Mouse (Mus musculus): ENCODE results near the gene Sgpl1.

The Sgpl1 gene

DNA sequence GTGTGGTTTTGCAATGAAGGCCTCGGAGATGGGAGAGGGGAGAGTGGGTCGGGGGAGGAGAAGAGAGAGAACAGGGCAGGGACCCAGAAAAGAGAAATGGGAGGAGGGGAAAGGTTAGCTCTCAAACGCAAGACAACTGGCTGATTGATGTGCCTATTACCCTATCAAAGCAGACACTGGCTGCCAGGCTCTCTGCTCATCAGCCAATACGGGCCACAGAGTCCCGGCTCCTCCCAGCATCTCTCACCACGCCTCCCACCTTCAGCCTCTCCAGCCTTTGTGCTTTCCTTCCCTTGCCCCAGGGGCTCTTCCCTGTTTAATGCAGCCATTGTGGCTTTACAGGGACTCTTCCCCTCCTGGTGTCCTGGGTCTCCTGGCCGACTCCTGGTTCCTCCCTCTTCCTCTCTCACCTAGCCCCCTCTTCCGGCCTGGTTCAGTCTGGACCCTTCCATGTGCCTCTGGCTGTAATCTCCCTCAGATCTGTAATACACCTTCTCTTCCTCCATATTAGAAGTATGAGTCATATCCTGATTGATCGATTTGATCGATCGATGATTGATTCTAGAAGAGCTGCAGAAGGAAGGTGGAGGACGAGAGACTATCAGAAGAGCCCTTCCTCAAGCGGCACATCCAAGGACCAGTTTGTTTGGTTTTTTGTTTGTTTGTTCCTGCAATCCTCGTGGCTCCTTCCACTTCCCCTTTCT, 67.1 kb downstream of the Sgpl1 start:
- peak; percentile 51 to 68 for DNase-seq

DNA sequence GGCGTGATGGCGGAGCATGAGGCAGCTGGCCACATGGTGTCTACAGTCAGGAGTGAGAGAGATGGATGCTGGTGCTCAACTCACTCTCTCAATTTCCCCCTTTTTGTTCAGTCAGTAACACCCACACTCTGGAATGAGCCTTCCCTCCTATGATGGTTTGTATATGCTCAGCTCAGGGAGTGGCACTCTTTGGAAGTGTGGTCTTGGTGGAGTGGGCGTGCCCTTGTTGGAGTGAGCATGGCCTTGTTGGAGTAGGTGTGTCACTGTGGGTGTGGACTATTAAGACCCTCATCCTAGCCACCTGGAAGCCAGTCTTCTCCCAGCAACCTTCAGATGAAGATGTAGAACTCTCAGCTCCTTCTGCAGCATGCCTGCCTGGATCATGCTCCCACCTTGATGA, 71.9 kb downstream of the Sgpl1 start:
- no peak for DNase-seq

GRCm38 (mm10) chr10:61074643-61075042, 72.9 kb downstream of the Sgpl1 start:
- no peak for DNase-seq

DNA sequence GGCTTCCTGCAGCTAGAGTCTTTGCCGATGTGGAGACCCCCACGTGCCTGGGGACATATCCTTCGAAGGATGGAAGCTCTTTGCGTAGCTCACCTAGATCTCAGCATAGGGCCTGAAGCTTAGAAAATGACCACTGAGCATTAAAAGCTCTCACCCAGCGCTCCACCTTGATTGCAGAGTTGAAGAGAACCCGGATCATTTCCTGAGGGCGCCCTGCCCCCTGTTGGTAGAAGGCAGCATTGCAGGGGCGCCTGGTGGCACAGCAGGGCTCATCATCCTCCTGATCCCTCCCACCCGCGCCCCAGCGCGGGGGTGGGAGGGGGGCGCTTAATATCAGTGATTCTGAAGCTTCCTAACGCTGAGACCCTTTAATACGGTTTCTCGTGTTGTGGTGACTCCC, 75.2 kb downstream of the Sgpl1 start:
- DNase-seq, result peak; percentile 78 to 84

DNA sequence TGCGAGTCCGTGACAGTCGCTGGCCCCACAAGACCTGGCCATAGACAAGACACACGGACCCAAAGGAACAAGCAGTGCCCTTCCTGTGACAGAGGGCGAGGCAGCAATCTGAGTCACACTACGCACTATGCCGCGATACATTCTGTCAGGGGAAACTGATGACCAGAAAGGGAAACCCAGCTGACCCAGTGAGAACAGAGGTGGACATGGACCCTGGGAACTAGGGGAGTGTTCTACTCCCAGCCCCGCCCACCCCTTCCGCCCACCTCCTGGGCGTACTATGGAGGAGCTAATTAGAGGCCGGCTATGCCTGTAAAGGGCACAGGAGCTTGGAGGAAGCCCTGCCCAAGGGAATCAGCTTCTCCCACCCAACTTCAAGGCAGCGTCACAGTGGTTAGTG, 78.3 kb downstream of the Sgpl1 start:
- no peak for DNase-seq

DNA sequence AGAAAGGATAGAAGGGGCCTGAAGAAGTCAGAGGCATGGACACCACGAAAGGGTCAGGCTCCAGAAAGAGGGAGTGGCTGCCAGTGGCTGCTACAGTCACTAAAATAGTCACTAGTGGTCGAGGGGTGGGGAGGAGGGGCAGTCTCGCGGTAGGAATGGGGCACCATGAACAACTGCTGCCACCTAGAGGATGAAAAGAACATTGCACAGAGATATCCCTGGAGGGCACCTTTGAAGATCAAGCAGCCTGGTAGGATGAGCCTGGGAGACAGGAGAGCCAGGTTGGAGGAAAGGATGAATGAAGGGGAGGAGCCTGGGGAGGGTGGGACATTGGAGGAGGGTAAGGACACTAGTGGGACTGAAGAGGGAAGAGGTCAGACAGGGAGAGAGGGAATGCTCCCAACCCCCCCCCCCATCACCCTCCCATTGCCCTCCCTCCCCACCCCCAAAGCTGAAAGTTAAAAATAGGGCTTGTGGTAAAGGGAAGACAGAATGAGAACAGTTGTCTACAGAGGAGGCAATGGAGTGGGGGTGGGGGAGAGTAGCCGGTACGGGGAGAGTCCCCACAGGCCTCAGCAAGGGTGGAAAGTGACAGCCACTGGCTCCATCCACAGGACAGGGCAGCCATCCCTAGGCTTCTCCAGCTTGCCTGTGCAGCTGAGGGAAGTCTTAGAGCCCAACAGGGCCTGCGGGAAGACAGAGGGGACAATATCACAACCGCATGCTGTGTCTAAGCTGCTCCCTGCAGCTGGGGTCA, 78.9 kb downstream of the Sgpl1 start:
- DNase-seq, result peak; percentile 56 to 74

DNA sequence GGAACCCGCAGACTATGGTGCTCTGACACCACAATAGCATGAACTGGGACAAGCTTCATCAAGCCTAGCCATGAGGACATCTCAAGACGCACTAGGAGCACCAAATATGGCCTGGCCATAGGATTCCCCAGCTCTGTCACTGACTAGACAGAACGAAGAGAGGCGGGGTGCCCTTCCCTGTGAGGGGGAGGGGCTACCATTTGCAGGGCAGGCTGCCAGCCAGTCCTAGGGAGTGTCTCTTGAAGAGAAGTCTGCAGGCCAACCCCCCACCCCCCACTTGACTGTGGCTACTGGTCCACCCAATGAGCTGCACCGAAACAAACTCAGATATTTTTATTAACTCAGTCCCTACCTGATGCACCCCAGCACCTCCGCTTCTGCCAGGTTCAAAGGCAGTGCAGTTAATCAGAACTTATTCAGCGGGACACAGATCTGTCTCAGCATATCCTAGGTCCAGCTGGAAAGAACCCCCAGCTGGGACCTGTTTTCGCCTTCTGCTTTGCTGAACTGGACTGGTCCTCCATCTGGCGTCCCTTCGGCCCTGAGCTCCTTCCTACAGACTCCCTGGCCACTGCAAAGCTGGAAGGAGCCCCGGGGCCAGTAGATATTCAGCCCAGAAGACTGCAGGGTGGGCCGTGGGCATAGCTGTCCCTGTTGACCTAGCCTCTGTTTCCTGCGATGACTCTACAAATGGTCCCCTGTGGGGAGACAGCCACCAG, 82.1 kb downstream of the Sgpl1 start:
- peak; percentile 47 to 58 for DNase-seq

DNA sequence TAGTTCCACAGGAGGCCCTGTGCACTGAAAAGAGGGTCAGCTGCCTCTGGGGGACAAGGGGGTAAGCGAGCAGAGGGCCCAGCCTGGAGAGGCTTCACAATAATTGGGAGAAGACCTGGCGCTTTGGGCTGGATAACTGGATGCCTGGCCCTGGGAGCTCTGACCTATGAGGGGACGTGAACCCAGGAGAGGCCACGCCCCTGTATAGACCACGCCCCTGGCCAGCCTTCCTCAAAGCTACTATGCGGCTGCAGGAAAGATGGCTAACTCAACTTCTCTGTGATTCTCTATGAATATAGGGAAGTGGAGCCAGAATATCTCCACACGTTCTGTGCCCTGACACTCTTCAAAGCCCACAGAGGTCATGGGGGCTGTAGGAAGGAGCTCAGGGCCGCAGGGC, 82.9 kb downstream of the Sgpl1 start:
- DNase-seq, result no peak

DNA sequence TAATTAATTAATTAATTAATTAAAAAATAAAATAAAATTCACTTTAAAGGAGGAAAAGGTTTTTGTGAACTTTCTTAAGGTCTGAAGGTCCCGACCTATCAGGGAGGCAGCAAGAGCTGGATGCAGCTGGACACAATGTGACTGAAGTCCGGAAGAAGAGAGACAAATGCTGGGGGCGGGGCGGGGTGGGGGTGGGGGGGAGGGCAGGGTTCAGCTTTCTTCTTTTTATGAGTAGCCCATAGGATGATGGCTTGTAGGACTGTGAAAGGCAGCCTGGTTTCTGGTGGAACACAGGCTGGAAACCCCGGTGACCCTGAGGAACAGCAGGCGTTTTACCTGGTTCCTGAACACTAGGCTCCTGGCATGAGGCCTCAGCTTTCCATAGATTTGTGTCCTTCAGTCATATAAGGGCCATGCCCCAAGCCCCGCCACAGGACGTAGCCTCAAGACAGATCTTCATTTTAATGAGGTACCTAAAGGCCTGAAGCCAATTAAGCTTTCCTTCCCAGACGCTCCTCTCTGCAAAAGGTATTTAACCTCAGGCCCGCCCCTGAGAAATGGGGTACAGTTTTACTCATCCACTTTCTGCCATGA, 84.1 kb downstream of the Sgpl1 start:
- DNase-seq, result no peak

- no peak for DNase-seq
These were observed 87.9 kb downstream of the Sgpl1 start for GRCm38 (mm10) chr10:61059543-61060110.

GRCm38 (mm10) chr10:61059101-61059500, 88.4 kb downstream of the Sgpl1 start:
- DNase-seq, result no peak

GRCm38 (mm10) chr10:61056661-61057060, 90.8 kb downstream of the Sgpl1 start:
- DNase-seq, result no peak

DNA sequence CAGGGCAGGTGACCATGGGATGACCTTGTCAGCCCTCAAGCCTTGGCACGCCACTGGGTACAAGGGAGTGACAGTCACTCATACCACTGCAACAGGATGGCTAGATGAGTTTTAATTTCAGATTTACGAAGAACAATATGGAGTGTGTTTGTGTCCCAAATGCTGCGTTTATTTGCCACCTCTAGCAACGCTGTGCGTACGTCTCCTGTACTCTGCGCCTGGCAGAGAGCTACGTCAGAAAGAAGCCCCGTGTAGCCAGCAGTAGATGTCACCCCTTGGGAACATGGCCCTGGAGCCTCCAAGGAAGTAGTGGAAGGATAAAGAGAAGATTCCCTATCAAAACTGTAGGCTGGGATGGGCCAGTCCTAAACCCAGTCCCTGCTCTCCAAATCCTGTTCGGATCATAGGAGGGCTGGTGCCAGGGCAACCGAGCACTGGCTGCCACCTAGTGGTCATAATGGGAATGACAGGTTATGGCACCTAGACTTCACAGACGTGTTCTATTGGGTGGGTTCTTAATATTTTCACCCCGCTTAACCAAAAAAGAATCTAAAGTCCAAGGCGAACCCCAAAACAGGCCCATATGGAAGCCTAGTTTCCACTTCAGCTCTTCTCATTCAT, 95.4 kb downstream of the Sgpl1 start:
- DNase-seq, result peak; percentile 76 to 90
